Mouse (Mus musculus) lung, embryonic 15.5 days (tissue): Measurements from ENCODE around the gene Ptprf. TPM values are rescaled to one million over a fixed set of nuclear protein-coding genes. Genes with fewer than 3 reads are reported as not detected.

Experiments
- ATAC-seq: fragments of 200-750 bp; cut with Nextera tagmentation; 2 replicates; pipeline ENCODE4 v1.8.0; 2017; ENCODE audit warnings: moderate number of reproducible peaks, borderline replicate concordance; ENCODE audit not compliant: low FRiP score, low TSS enrichment; ENCODE audit errors: extremely low read depth
- H3K27ac ChIP-seq: fragments of 300-500 bp; sonication (generic); 2 replicates; pipeline ENCODE4 v1.5.1; 2015; ENCODE audit warnings: moderate library complexity, mild to moderate bottlenecking, inconsistent platforms
- H3K27me3 ChIP-seq: fragments of 300-500 bp; sonication (generic); 2 replicates; pipeline ENCODE4 v1.6.1; 2015; ENCODE audit warnings: inconsistent platforms
- H3K36me3 ChIP-seq: fragments of 300-500 bp; sonication (generic); 2 replicates; pipeline ENCODE4 v1.6.1; 2015; ENCODE audit warnings: inconsistent platforms
- H3K4me1 ChIP-seq: fragments of 300-500 bp; sonication (generic); 2 replicates; pipeline ENCODE4 v1.6.1; 2015; ENCODE audit warnings: inconsistent platforms
- H3K4me2 ChIP-seq: fragments of 300-500 bp; sonication (generic); 2 replicates; pipeline ENCODE4 v1.6.1; 2015; ENCODE audit warnings: inconsistent platforms, mild to moderate bottlenecking, moderate library complexity
- H3K4me3 ChIP-seq: fragments of 300-500 bp; sonication (generic); 2 replicates; pipeline ENCODE4 v1.5.1; 2015; ENCODE audit warnings: mild to moderate bottlenecking, inconsistent platforms
- H3K9ac ChIP-seq: fragments of 300-500 bp; sonication (generic); 2 replicates; pipeline ENCODE4 v1.6.1; 2015; ENCODE audit warnings: inconsistent platforms
- H3K9me3 ChIP-seq: fragments of 300-500 bp; sonication (generic); 2 replicates; pipeline ENCODE4 v1.6.1; 2016; ENCODE audit warnings: inconsistent platforms
- WGBS: fragments of 180-500 bp; shearing (Covaris S2); methylation state at CpG from one replicate; pipeline ENCODE4 v1.1.7; 2015; 5-methylcytosine and 5-hydroxymethylcytosine counted together
- polyA plus RNA-seq: library from polyadenylated mRNA; unstranded; fragments of >200 nt; fragmentation: Nextera tagmentation; extraction: Ambion mirVana; gene quantifications from 2 replicates; pipeline ENCODE4 v1.2.1, GENCODE M21; 2015

Ptprf gene
- polyA plus RNA-seq: 73.4 and 82.9 TPM in 2 replicates

GRCm38 (mm10) chr4:118291231-118291630 lies at the start of gene Ptprf:
Ptprf (minus strand) TSS chr4:118291405.
- 3% methylated on average over 36 of the region's 50 CpGs for WGBS
- Histone ChIP-seq H3K4me3 (peak within 1 kb of the TSS; percentile 86), H3K27me3 (no peaks in the 10 kb centered on the region), H3K9ac (peak within 1 kb of the TSS; percentile 83), H3K36me3 (no peaks in the 10 kb centered on the region), H3K27ac (peak within 1 kb of the TSS; percentile 92), H3K4me1 (peaks cover 36% of the 10 kb centered on the region), H3K9me3 (no peaks in the 10 kb centered on the region), H3K4me2 (peak within 1 kb of the TSS; percentile 75)
- peak; percentile 75 for ATAC-seq

- H3K36me3 ChIP-seq: no peaks in the 10 kb centered on the region
- WGBS: 20% methylated on average over 7 of the region's 7 CpGs
- H3K27me3 ChIP-seq: no peaks in the 10 kb centered on the region
- H3K9ac ChIP-seq: no peak overlapping the region
- H3K27ac ChIP-seq: no peak overlapping the region
- peaks cover under 1% of the 10 kb centered on the region; the same call in 1 of the 2 replicates for H3K4me1 ChIP-seq
- H3K9me3 ChIP-seq: no peaks in the 10 kb centered on the region
- ATAC-seq: no peak
- H3K4me3 ChIP-seq: no peak overlapping the region
- no peak overlapping the region for H3K4me2 ChIP-seq
These were observed 45.5 kb upstream of the Ptprf start for GRCm38 (mm10) chr4:118336658-118337057.

- Histone ChIP-seq H3K4me2 (no peak overlapping the region), H3K9ac (no peak overlapping the region), H3K4me1 (peaks cover 4% of the 10 kb centered on the region; the same call in 1 of the 2 replicates), H3K4me3 (no peak overlapping the region), H3K36me3 (no peaks in the 10 kb centered on the region), H3K27ac (no peak overlapping the region), H3K27me3 (no peaks in the 10 kb centered on the region), H3K9me3 (no peaks in the 10 kb centered on the region)
- ATAC-seq: no peak
- 74% methylated on average over 4 of the region's 4 CpGs for WGBS
These were observed 44.8 kb upstream of the Ptprf start for GRCm38 (mm10) chr4:118335991-118336390.

- Histone ChIP-seq H3K27me3 (no peaks in the 10 kb centered on the region), H3K9me3 (no peaks in the 10 kb centered on the region), H3K4me3 (no peak overlapping the region), H3K36me3 (no peaks in the 10 kb centered on the region), H3K4me2 (0 out of 2 replicates have a peak overlapping the region, but pooled peaks have one; percentile 21), H3K9ac (no peak overlapping the region), H3K27ac (peak overlapping the region; percentile 41), H3K4me1 (peaks cover 4% of the 10 kb centered on the region; the same call in 1 of the 2 replicates)
- 26% methylated on average over 4 of the region's 4 CpGs for WGBS
- peak; percentile 72; the same call in 1 of the 2 replicates for ATAC-seq
These were observed 40.6 kb upstream of the Ptprf start for GRCm38 (mm10) chr4:118331777-118332176.

- H3K27me3 ChIP-seq: peaks cover 4% of the 10 kb centered on the region; the same call in 1 of the 2 replicates
These were observed 35.3 kb upstream of the Ptprf start for GRCm38 (mm10) chr4:118326476-118326875.

GRCm38 (mm10) chr4:118320636-118321035 lies 29.4 kb upstream of the Ptprf start:
- 23% methylated on average over 2 of the region's 2 CpGs for WGBS

More at GRCm38 (mm10) chr4:118326476-118326875, 35.3 kb upstream of the Ptprf start:
- Histone ChIP-seq H3K9ac (no peak overlapping the region), H3K27ac (no peak overlapping the region), H3K4me3 (no peak overlapping the region), H3K9me3 (no peaks in the 10 kb centered on the region), H3K4me2 (no peak overlapping the region), H3K36me3 (no peaks in the 10 kb centered on the region), H3K4me1 (peaks cover 2% of the 10 kb centered on the region; the same call in 1 of the 2 replicates)
- no peak for ATAC-seq
- WGBS: 45% methylated on average over 7 of the region's 7 CpGs

GRCm38 (mm10) chr4:118319706-118320344 lies 28.6 kb upstream of the Ptprf start:
- ATAC-seq: peak; percentile 64; the same call in 1 of the 2 replicates
- WGBS: 18% methylated on average over 8 of the region's 8 CpGs
- peaks cover 4% of the 10 kb centered on the region; the same call in 1 of the 2 replicates for H3K27me3 ChIP-seq
- H3K27ac ChIP-seq: peak overlapping the region; percentile 35; the same call in 1 of the 2 replicates
- H3K4me2 ChIP-seq: peak overlapping the region; percentile 27
- no peaks in the 10 kb centered on the region for H3K36me3 ChIP-seq
- no peaks in the 10 kb centered on the region for H3K9me3 ChIP-seq
- peaks cover 15% of the 10 kb centered on the region for H3K4me1 ChIP-seq
- H3K4me3 ChIP-seq: no peak overlapping the region
- no peak overlapping the region for H3K9ac ChIP-seq

More at GRCm38 (mm10) chr4:118320636-118321035, 29.4 kb upstream of the Ptprf start:
- Histone ChIP-seq H3K9ac (no peak overlapping the region), H3K27me3 (peaks cover 4% of the 10 kb centered on the region; the same call in 1 of the 2 replicates), H3K27ac (no peak overlapping the region), H3K4me2 (no peak overlapping the region), H3K36me3 (no peaks in the 10 kb centered on the region), H3K4me3 (no peak overlapping the region), H3K4me1 (peaks cover 9% of the 10 kb centered on the region), H3K9me3 (no peaks in the 10 kb centered on the region)
- ATAC-seq: peak; percentile 80; the same call in 1 of the 2 replicates

GRCm38 (mm10) chr4:118316662-118317061 lies 25.5 kb upstream of the Ptprf start:
- WGBS: 67% methylated on average over 4 of the region's 4 CpGs
- Histone ChIP-seq H3K9me3 (no peaks in the 10 kb centered on the region), H3K27me3 (no peaks in the 10 kb centered on the region), H3K36me3 (no peaks in the 10 kb centered on the region), H3K4me2 (no peak overlapping the region), H3K27ac (no peak overlapping the region), H3K4me3 (no peak overlapping the region), H3K9ac (no peak overlapping the region), H3K4me1 (peaks cover 22% of the 10 kb centered on the region)
- no peak for ATAC-seq

- Histone ChIP-seq H3K4me1 (peaks cover 22% of the 10 kb centered on the region), H3K4me2 (no peak overlapping the region), H3K4me3 (no peak overlapping the region), H3K36me3 (no peaks in the 10 kb centered on the region), H3K9me3 (no peaks in the 10 kb centered on the region), H3K27ac (no peak overlapping the region), H3K27me3 (no peaks in the 10 kb centered on the region), H3K9ac (no peak overlapping the region)
- WGBS: 12% methylated on average over 8 of the region's 8 CpGs
- no peak for ATAC-seq
These were observed 24.1 kb upstream of the Ptprf start for GRCm38 (mm10) chr4:118315286-118315685.

- H3K27ac ChIP-seq: no peak overlapping the region
- ATAC-seq: no peak
- no peaks in the 10 kb centered on the region for H3K36me3 ChIP-seq
- no peak overlapping the region for H3K4me2 ChIP-seq
- no peak overlapping the region for H3K4me3 ChIP-seq
- H3K4me1 ChIP-seq: peaks cover 11% of the 10 kb centered on the region
- no peak overlapping the region for H3K9ac ChIP-seq
- no peaks in the 10 kb centered on the region for H3K27me3 ChIP-seq
- no peaks in the 10 kb centered on the region for H3K9me3 ChIP-seq
- WGBS: 83% methylated on average over 1 of the region's 1 CpGs
These were observed 19.3 kb upstream of the Ptprf start for GRCm38 (mm10) chr4:118310461-118310860.

GRCm38 (mm10) chr4:118307533-118308263 lies 16.5 kb upstream of the Ptprf start:
- no peak overlapping the region for H3K27ac ChIP-seq
- no peak overlapping the region for H3K9ac ChIP-seq
- H3K36me3 ChIP-seq: no peaks in the 10 kb centered on the region
- WGBS: 77% methylated on average over 13 of the region's 13 CpGs
- H3K4me2 ChIP-seq: no peak overlapping the region
- H3K27me3 ChIP-seq: no peaks in the 10 kb centered on the region
- ATAC-seq: no peak
- no peak overlapping the region for H3K4me3 ChIP-seq
- H3K9me3 ChIP-seq: no peaks in the 10 kb centered on the region
- peaks cover under 1% of the 10 kb centered on the region; the same call in 1 of the 2 replicates for H3K4me1 ChIP-seq
